Mouse (Mus musculus) megakaryocyte, embryonic 14.5 days (primary cell): ENCODE results near the gene Notch2. TPM values are rescaled to one million over a fixed set of nuclear protein-coding genes. Genes with fewer than 3 reads are reported as not detected.

Experiments
- H3K27me3 ChIP-seq: replicated peaks from 2 replicates; pipeline ENCODE3; 2012; ENCODE audit warnings: inconsistent platforms
- H3K36me3 ChIP-seq: replicated peaks from 2 replicates; pipeline ENCODE3; 2012; ENCODE audit warnings: low read length, inconsistent platforms, mixed read lengths
- H3K4me1 ChIP-seq: 2 replicates; pipeline ENCODE4 v1.6.1; 2012; ENCODE audit warnings: inconsistent platforms
- H3K4me3 ChIP-seq: replicated peaks from 2 replicates; pipeline ENCODE3; 2012; ENCODE audit warnings: moderate library complexity, mild to moderate bottlenecking, inconsistent platforms
- H3K9me3 ChIP-seq: 2 replicates; pipeline ENCODE4 v1.6.1; 2012; ENCODE audit warnings: inconsistent platforms
- FLI1 ChIP-seq: IDR thresholded peaks from 2 replicates; pipeline ENCODE4 v1.6.1; 2012; ENCODE audit warnings: low read length, inconsistent platforms, mixed read lengths
- GATA1 ChIP-seq: IDR thresholded peaks from 3 replicates; pipeline ENCODE4 v1.6.1; 2012; ENCODE audit warnings: mixed read lengths, low read length, inconsistent platforms, borderline replicate concordance
- polyA plus RNA-seq: library from polyadenylated mRNA; stranded (reverse); fragments of >175 nt; gene quantifications from 2 replicates; pipeline ENCODE4 v1.2.3, GENCODE M21; 2012; ENCODE audit warnings: low replicate concordance; ENCODE audit not compliant: insufficient read depth

The Notch2 gene
- polyA plus RNA-seq, 1 experiment, result 1.9 TPM

DNA sequence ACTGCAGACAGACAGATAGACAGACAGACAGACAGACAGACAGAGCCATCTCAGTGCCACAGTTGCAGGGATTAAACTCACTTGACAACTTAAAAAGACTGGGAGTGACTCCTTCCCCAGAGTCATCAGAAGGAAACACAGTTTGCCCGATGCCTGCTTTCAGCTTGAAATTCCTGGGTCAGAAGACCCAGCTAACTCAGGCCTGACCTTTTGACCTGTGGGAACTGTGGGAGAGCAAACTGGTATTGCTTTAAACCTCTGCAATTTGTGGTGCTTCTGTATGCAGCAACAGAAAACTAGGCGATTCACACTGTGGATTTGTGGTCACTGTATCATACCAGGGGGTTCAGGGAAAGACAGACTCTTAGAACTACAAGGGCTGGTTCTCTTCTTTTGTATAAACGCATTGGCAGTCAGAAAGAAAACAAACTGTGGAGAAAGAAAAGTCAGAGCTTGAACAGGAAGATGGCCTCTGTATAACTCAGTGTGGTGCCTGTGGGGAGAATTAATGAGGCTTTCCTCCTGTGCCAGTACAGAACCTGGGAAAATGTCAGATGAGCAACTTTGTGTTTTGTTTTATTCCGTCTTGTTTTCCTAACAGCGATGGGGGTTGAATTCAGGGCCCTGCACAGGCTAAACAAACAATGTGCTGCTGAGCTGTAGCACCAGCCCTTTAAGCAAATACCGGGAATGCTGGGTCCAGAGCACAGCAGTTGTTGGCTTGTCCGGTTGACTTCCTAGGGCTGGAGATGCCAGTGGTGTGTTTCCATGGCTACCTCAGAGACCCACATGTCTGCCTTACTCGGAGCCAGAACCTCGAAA is 184.6 kb downstream of the Notch2 start:
- Histone ChIP-seq H3K9me3 (no peaks in the 10 kb centered on the region), H3K4me1 (peaks cover 13% of the 10 kb centered on the region), H3K36me3 (no peaks in the 10 kb centered on the region), H3K27me3 (peaks cover 16% of the 10 kb centered on the region), H3K4me3 (no peak overlapping the region)
- TF ChIP-seq FLI1 (no peak), GATA1 (no peak)

DNA sequence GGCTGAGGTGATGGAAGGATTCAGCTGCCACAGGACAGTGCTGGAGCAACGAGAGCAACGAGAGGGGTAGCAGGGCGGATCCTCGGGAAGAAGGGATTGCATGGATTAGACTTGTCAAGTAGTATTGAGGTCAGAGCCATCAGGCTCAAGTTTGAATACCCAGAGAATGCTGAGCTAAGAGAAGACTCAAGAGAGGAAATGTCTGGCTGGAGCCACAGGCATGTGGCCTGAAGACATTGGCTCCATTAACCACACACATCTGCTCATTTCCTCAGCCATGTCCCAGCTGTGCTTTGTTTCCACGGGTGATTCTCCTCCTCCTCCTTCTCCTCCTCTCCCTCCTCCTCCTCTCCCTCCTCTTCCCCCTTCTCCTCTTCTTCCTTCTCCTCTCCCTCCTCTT is 186.4 kb downstream of the Notch2 start:
- no peaks in the 10 kb centered on the region for H3K36me3 ChIP-seq
- peaks cover 22% of the 10 kb centered on the region for H3K27me3 ChIP-seq
- peaks cover 19% of the 10 kb centered on the region for H3K4me1 ChIP-seq
- no peak for TF ChIP-seq GATA1
- TF ChIP-seq FLI1, result no peak
- no peak overlapping the region for H3K4me3 ChIP-seq
- H3K9me3 ChIP-seq, result no peaks in the 10 kb centered on the region

Other genes with a start within 250 kb of the Notch2 start
- gene Pde4dip, start 124.8 kb upstream of the Notch2 start, polyA plus RNA-seq, result 0.38 TPM in 1 of 2 replicates, not detected in the other
- 34.0 and 73.4 TPM in 2 replicates for gene Sec22b, start 112.3 kb upstream of the Notch2 start, polyA plus RNA-seq
- not detected in 2 replicates for gene Adam30, start 147.1 kb downstream of the Notch2 start, polyA plus RNA-seq
- gene Reg4, start 208.6 kb downstream of the Notch2 start, polyA plus RNA-seq, result not detected in 2 replicates